Mouse (Mus musculus): Measurements from ENCODE around the gene Tnik.

Tnik gene

DNA sequence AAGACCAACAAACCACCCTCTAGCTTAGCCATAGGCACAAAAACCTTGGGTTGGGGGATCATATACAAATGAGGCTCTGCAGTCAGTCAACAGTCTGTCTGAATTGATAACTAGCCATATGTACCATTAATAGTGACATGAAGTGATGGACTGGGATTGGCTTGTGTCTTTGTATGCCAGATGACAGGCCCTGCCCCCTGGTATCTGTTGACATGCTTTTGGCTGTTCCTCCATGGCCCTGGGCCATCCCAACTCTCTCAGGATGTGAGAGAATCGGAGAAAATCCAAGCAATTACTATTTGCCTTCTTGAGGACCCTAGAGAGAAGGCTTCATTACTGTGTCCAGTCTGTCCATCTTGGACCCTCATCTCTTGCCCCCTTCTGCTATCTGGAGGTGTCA, 82.4 kb downstream of the Tnik start:
- in situ Hi-C loops (cut with MboI, MseI), result no loop called here

DNA sequence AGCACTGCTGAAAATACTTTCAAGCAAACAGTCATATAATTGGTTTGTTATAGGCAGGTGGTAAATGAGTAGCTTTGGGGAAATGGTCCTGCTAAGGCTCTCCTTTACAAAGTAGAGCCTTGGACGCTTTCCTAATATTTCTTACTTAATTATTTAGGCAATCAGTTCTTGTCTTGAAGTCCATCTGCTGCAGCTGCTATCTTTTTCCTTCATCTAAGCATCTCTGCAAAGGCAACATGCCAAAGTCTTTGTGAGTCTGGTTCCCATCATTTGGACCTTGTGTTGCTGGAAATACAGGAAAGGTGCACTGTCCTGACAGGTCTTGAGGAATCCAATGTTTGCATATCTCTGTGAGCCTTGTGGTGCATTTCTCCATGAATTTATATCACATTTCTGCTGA, 82.9 kb downstream of the Tnik start:
- in situ Hi-C loops (cut with MboI, MseI), result no loop called here

GRCm38 (mm10) chr3:28346476-28346875, 83.5 kb downstream of the Tnik start:
- in situ Hi-C loops (cut with MboI, MseI), result no loop called here

DNA sequence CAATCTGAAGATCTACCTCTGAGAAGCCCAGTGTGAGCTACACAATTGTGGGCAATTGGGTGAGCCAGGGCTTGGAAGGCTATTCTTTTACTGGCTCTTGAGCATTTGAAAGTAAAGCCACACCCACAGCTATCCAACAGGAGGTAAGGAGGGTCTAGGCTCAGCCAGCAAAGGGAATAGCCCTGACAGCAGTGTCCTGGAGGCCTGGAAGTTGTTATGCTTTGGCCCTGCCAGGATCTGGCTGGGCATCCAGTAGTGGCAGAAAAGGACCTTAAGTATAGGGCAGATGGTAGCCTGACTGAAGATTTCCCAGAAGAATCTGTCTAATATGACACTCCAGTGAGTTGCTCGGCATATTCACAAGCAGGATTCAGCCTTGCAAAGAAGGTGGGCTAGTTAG, 85.7 kb downstream of the Tnik start:
- in situ Hi-C loops (cut with MboI, MseI), result no loop called here

DNA sequence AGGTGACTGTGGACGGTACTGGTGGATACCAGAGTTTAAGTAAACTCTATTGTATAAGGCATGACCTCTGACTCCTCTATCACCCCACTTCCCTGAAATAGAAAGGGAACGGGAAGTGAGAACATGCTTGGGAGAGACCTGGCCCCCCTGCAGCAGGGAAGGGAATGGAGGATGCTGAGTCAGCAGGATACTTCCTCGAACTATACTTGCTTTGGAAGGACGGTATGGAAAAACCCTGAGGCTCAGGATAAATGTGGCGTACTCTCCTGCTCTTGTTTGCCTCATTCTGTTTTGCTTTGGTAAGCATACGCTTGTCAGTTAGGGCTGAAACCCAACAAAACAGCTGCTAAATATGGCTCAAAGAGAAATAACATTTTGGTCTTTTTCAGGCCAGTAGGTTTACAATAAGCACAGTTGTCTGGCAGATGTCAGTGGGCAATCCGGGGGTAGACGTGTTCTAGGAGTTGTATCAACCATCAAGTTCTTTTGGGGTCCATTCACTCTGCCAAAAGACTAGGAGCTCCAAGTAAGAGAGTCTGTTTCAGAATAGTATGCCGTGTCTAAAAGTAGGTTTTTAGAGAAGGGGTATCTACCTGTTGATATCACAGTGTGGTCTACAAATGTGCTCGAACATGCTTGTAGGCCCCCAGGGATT, 87.3 kb downstream of the Tnik start:
- in situ Hi-C loops (cut with MboI, MseI), result no loop called here

- in situ Hi-C loops (cut with MboI, MseI), result no loop called here
Measured at GRCm38 (mm10) chr3:28358391-28358790, 95.4 kb downstream of the Tnik start.

GRCm38 (mm10) chr3:28359138-28359537, 96.1 kb downstream of the Tnik start:
- in situ Hi-C loops (cut with MboI, MseI), result no loop called here

DNA sequence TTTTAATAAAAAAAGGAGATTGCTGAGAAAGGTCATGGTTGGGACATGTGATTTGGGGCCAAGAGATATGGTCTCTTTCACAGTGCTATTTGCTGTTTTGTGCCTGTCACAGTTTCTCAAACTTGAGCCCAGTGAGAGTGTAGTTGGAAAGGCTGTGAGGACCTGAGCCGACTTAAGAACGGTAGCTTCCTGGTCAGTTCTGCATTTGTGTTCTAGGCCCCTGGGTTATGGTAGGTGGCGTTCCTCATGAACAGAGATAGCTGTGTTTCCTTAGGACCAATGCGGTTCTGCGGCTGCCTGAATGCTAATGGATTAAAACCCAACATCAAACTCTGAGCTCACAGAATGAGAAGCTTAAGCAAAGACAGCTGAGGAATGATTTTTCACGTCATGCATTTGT, 98.0 kb downstream of the Tnik start:
- in situ Hi-C loops (cut with MboI, MseI), result no loop called here

GRCm38 (mm10) chr3:28363441-28364125, 100.6 kb downstream of the Tnik start:
- in situ Hi-C loops (cut with MboI, MseI), result no loop called here

DNA sequence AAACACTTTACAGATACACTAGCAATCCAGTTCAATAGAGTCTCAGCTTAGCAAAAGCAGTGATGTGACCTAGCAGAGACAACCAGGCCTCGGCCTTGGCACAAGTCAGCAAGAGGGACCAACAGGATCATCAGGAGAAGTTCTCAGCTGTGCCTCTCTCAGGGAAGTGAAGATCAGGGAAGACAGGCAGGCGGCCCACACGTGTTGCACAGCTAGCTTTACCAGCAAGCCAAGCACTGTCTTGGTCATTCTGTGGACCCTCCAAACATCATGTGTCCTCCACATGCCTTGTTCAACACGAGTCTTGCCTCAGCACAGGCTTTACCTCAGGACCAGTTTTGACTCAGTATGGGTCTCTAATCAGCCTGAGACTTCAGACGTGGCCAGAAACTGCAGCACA, 105.7 kb downstream of the Tnik start:
- in situ Hi-C loops (cut with MboI, MseI), result no loop called here

- in situ Hi-C loops (cut with MboI, MseI), result no loop called here
Measured at GRCm38 (mm10) chr3:28369266-28369665, 106.3 kb downstream of the Tnik start.

GRCm38 (mm10) chr3:28369698-28370097, 106.7 kb downstream of the Tnik start:
- in situ Hi-C loops (cut with MboI, MseI), result loop anchor here (5.0 kb wide), 1 partner anchor 77 kb away; no protein-coding TSS in a partner anchor

DNA sequence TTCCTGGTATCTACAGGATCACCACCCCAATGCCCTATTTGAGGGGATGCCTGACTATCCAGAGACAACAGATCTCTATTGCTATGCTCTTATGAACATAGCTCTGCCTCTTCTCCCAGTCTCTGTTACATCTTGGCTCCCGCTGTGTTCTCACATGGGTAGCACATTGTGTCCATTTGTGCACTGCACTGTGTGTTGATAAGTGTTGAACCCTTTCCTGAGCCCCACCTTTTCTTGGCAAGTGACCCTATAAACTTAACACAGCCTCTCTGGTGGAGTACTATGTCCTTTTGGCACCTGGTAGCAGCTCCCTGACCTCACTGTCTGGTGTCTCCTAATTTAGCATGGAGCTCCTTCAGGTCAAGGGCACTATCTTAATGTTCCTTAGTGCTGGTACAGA, 108.6 kb downstream of the Tnik start:
- in situ Hi-C loops (cut with MboI, MseI), result loop anchor here (5.0 kb wide), 1 partner anchor 79 kb away; no protein-coding TSS in a partner anchor

DNA sequence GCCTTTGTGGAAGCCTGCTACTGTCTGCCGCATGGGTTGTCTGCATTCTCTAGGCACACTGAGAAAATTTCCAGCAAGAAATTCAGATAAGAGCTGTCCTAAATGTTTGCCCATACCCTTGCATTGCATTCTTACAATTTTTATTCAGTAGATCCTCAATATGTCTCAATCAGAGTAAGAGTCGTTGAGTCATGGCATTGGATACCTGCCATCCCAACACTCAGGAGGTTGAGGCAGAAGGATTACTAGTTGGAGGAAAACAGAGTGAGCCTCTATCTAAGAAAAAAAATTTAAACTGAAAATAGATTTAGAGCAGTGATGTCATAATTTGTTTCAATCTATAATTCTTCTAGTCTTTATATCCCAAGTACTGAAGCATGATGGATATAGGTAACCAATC, 109.4 kb downstream of the Tnik start:
- in situ Hi-C loops (cut with MboI, MseI), result loop anchor here (5.0 kb wide), 1 partner anchor 80 kb away; no protein-coding TSS in a partner anchor

DNA sequence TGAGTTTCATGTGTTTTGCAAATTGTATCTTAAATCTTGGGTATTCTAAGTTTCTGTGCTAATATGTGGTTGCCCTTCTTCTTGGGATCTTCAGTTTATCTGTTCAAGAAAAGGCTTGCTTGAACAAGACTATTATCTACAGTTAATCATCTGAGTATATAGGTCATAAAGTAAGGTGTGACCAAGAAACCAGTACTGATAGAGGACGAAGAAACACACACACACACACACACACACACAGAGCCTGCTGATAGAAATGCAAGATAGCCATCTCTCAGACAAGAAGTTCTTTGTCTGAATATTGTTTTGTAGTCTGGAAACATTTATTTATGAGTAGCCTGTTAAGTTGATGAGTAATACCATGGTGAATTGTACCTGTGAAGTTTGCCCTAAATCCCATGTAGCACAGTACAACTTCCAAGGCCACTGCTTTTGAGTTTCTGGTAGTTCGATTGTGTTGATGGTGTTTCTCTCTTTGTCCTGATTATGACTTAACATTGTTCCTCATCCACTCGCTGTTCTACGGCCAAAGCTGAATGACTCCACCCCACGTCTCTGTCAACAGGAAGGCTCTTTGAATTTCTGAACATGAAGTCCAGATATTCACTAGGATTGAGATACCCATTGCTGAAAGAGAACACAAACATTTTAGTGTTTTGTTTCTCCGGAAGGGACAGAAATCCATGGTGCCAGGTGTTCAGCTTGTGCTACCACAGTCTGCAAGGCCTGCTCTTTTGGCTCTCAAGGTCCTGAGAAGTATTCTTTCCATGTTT, 111.9 kb downstream of the Tnik start:
- in situ Hi-C loops (cut with MboI, MseI), result loop anchor here (5.0 kb wide), 1 partner anchor 83 kb away; no protein-coding TSS in a partner anchor

DNA sequence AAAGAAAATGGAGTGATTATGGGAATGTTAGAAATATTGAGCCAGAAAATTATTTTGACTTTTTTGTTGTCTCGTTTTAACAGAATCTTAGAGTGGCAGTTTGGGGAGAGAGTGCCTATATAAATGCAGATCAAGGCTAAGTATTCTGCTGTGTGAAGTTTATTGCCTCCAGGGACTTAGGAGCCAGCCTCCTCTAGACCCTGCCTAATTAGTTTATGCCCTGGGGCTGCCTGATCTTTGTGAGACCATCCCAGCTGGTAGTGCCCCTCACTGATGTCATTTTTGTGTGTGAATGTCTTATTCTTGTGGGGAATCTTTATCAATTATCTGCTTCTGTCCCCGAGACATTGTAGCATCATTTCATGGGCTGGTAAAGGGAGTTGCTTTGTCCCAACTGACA, 117.2 kb downstream of the Tnik start:
- in situ Hi-C loops (cut with MboI, MseI), result no loop called here

- in situ Hi-C loops (cut with MboI, MseI), result no loop called here
Measured at GRCm38 (mm10) chr3:28383526-28384126, 120.6 kb downstream of the Tnik start.

DNA sequence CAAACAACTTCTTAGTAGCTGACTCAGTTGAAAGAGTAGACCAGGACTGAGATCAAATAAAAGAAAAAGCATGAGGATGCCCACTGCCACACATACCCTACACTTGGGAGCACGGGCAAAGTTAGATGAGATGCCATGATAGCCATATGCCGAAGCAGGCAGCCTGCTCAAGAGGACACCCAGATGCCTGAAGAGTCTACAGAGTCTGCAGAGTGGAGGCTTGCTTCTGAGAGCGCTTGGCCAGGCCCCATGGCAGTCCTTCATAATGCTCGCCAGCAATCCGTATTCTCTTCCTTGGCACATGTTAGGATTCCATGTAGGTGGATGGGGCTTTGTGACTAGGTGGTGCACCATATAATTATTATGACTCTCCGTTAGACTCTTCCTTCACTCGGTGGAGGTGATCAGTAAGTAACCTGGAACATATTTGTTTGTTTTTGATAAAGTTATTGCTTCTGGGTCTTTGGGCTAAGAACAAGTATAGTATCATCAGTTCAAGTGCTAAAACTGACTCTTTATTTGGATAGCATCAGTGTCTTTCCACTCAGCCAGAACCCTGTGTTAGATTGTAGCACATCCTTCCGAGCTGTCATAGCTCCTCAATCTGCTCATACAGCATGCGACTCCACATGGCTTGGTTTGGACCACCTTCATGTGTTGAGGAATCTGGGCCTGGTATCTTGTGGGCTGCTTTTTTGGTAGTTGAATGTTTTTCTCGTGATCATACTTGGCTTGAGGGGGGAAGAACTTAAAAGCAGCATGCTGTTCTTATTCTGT, 122.4 kb downstream of the Tnik start:
- in situ Hi-C loops (cut with MboI, MseI), result no loop called here

- in situ Hi-C loops (cut with MboI, MseI), result no loop called here
Measured at GRCm38 (mm10) chr3:28388540-28388939, 125.5 kb downstream of the Tnik start.

DNA sequence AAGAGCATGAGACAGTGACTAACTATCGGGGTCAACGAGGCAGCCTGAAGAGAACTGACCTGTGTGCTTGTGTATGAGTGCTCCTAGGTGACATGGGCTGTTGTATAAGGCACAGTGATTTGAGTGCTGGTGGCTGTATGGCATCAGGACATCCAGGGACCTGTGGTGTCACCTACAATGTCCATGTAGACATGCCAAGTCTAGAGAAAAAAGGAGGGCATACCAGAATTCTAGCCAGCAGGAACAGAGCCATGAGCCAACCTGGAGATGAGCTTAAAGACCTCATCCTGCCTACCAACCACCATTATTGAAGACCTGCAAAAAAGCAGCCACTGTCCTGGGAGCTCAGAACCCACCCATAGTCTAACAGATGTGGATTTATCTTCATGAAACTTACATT, 127.2 kb downstream of the Tnik start:
- in situ Hi-C loops (cut with MboI, MseI), result no loop called here

GRCm38 (mm10) chr3:28392542-28392941, 129.5 kb downstream of the Tnik start:
- in situ Hi-C loops (cut with MboI, MseI), result no loop called here

Measured in T-helper 2 cell (primary cell).